Mouse (Mus musculus): Measurements from ENCODE around the gene Cluap1. TPM values are rescaled to one million over a fixed set of nuclear protein-coding genes. Genes with fewer than 3 reads are reported as not detected.

Cluap1 gene
- polyA plus RNA-seq (2015; fragmentation: Nextera tagmentation; extraction: Ambion mirVana): 41.0 and 43.4 TPM in 2 replicates

DNA sequence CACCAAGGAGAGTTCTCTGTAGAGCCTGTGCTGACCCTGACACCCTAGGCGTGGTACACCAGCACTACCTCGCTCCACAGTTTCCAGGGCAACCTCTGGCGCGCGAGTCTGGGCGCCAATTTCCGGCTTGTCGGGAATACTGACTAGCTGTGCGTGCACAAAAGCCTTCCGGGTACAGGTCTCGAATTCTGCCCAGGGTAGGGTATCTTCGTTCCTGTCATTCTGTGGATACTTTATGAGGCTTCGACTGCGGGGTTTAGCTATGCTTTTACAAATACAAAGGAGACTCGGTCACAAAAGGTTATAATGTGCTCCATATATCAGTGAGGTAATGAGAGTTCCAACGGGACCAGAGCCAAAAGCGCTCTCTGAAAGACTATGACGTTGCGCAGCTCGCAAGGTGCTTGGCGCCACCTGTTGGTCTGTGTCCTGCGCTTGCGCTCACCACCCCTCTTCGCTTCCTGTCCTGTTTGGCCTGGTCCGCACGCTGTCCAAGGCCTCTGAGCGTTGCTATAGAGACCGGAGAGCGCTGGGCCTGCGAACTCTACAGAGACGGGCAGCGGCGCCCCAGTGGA, at the start of gene Cluap1, which contains the start of gene 1700037C18Rik:
TSS of gene Cluap1 (plus strand) at position 265 of the 575 bp plus-strand sequence.
TSS of gene 1700037C18Rik (minus strand) at position 153 of the 575 bp plus-strand sequence.
- Histone ChIP-seq H3K4me1 (replicated peaks; ENCODE audit: control insufficient read depth, insufficient read depth, low read length) (peaks cover 15% of the 10 kb centered on the region), H3K9me3 (ENCODE audit: control insufficient read depth, low read length) (no peaks in the 10 kb centered on the region), H3K4me3 (replicated peaks; ENCODE audit: low read length) (peak within 1 kb of the TSS; percentile 75), H3K9ac (replicated peaks; ENCODE audit: low read depth, low read length) (peak within 1 kb of the TSS; percentile 79), H3K27ac (ENCODE audit: low read length) (peak within 1 kb of the TSS; percentile 79), H3K4me2 (ENCODE audit: low read length) (peak within 1 kb of the TSS; percentile 79), H3K27me3 (replicated peaks; ENCODE audit: control insufficient read depth, insufficient read depth, low read length) (no peaks in the 10 kb centered on the region), H3K36me3 (ENCODE audit: control insufficient read depth, insufficient read depth) (peaks cover 19% of the 10 kb centered on the region)
- WGBS: 0% methylated on average over 33 of the region's 33 CpGs
- peak; percentile 95 for ATAC-seq

DNA sequence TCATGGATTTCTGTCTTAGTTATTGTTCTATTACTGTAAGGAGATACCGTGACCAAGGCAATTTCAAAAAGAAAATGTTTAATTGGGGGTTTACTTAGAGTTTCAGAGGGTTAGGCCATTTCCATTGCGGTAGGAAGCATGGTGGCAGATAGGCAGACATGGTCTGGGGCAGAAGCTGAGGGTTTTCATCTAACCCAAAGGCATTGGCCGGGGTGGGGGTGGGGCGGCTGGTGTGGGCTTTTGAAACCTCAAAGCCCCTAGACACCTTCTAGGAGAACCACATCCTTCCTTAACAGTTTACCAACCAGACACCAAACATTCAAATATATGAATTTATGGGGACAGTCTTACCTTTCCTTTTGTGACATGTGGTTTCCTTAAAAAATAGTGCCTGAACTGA, 49.3 kb upstream of the Cluap1 start:
- ATAC-seq: no peak
- H3K9ac ChIP-seq (replicated peaks; ENCODE audit: low read depth, low read length): no peak overlapping the region
- H3K4me3 ChIP-seq (replicated peaks; ENCODE audit: low read length): no peak overlapping the region
- 92% methylated on average over 4 of the region's 4 CpGs for WGBS
- H3K36me3 ChIP-seq (ENCODE audit: control insufficient read depth, insufficient read depth): peaks cover 11% of the 10 kb centered on the region
- no peaks in the 10 kb centered on the region for H3K27me3 ChIP-seq (replicated peaks; ENCODE audit: control insufficient read depth, insufficient read depth, low read length)
- no peak overlapping the region for H3K27ac ChIP-seq (ENCODE audit: low read length)
- H3K4me2 ChIP-seq (ENCODE audit: low read length): no peak overlapping the region
- no peaks in the 10 kb centered on the region for H3K4me1 ChIP-seq (replicated peaks; ENCODE audit: control insufficient read depth, insufficient read depth, low read length)
- H3K9me3 ChIP-seq (ENCODE audit: control insufficient read depth, low read length): no peaks in the 10 kb centered on the region

DNA sequence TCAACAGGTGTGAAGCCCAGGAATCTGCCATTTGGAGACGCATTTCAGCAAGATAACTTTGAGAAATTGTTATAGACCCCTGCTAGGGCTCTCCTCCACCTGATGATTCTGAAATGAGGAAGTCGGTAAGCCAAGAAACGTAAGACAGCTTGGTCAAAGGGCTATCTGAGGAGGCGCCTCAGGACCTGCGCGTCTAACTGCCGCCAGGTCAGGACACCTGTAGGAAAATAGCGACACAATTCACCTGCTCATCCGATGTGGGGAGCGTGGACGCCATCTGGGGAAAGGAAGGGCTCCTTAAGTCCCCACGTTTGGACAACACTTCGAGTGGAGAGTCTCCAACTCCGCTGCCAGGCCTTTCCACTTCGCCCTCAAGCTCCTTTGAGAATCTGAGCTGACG, 36.8 kb upstream of the Cluap1 start:
- H3K9ac ChIP-seq (replicated peaks; ENCODE audit: low read depth, low read length): peak overlapping the region; percentile 65
- H3K4me1 ChIP-seq (replicated peaks; ENCODE audit: control insufficient read depth, insufficient read depth, low read length): peaks cover 15% of the 10 kb centered on the region
- 0 out of 2 replicates have a peak, but pooled peaks cover 2% of the 10 kb centered on the region for H3K36me3 ChIP-seq (ENCODE audit: control insufficient read depth, insufficient read depth)
- H3K27ac ChIP-seq (ENCODE audit: low read length): no peak overlapping the region
- no peaks in the 10 kb centered on the region for H3K27me3 ChIP-seq (replicated peaks; ENCODE audit: control insufficient read depth, insufficient read depth, low read length)
- 1% methylated on average over 16 of the region's 16 CpGs for WGBS
- peak overlapping the region; percentile 74 for H3K4me2 ChIP-seq (ENCODE audit: low read length)
- ATAC-seq: no peak
- H3K9me3 ChIP-seq (ENCODE audit: control insufficient read depth, low read length): no peaks in the 10 kb centered on the region
- peak overlapping the region; percentile 63 for H3K4me3 ChIP-seq (replicated peaks; ENCODE audit: low read length)

DNA sequence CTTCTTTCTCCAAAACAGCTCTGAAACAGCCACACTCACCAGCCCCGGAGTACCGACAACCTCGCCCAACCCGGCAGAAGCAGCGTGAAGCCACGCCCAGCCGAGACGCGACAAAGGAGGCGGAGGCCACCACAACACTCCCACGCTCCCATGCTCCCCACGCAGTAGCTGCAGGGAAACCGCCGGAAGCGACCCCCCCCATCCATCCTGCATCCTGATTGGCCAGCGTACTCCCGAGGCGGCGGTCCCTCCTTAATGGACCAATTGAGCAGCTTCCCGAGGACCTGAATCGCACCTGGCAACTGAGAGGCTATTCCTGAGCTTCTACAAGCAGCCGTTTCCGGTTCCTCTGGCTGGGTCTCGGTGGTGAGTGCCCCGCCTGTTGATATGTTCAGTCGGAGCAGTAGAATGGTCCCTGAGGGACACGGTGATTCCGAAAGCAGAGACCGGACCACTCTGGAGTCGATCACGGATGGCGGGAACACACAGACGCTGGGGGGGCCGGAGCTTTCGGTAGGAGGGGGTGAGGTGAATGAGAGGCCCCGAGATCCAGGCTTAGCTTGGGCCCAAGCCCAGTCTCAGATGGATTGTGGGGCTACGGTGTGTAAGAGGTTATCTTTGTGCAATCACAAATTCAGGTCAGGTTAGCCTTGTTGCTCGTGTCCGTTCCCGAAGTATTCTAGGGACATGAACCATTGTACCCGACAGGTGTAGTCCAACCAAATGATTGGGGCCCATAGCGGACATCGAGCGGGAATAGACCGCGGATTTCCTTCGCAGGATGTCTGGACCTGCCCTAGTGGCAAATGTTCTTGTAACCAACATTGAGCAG, 36.2 kb upstream of the Cluap1 start, which contains the start of gene Naa60:
TSS of gene Naa60 (plus strand) at position 160 of the 832 bp plus-strand sequence.
- peak; percentile 99 for ATAC-seq
- 5% methylated on average over 47 of the region's 47 CpGs for WGBS
- peaks cover 15% of the 10 kb centered on the region for H3K4me1 ChIP-seq (replicated peaks; ENCODE audit: control insufficient read depth, insufficient read depth, low read length)
- H3K4me3 ChIP-seq (replicated peaks; ENCODE audit: low read length): peak within 1 kb of the TSS; percentile 63
- H3K4me2 ChIP-seq (ENCODE audit: low read length): peak within 1 kb of the TSS; percentile 74
- H3K9me3 ChIP-seq (ENCODE audit: control insufficient read depth, low read length): no peaks in the 10 kb centered on the region
- H3K9ac ChIP-seq (replicated peaks; ENCODE audit: low read depth, low read length): peak within 1 kb of the TSS; percentile 65
- H3K36me3 ChIP-seq (ENCODE audit: control insufficient read depth, insufficient read depth): 0 out of 2 replicates have a peak, but pooled peaks cover 2% of the 10 kb centered on the region
- no peaks in the 10 kb centered on the region for H3K27me3 ChIP-seq (replicated peaks; ENCODE audit: control insufficient read depth, insufficient read depth, low read length)
- 0 out of 2 replicates have a peak within 1 kb of the TSS, but pooled peaks have one; percentile 34 for H3K27ac ChIP-seq (ENCODE audit: low read length)

DNA sequence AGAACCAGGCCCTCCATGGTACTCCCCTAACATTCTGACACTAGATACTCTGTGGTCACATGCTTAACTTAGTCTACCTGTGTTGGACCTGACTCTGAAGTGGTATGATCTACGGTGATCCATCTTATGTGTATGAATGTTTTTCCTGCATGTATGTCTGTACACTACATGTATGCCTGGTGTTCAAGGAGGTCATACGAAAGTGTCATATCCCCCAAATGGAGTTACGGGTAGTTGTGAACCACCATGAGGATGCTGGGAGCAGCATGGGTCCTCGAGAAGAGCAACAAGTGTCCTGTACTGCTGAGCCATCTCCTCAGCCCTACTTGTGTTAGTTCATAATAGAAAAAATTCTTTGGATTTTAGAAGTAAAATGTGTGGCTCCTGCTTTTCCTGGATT, 32.3 kb upstream of the Cluap1 start:
- WGBS: 94% methylated on average over 4 of the region's 4 CpGs

DNA sequence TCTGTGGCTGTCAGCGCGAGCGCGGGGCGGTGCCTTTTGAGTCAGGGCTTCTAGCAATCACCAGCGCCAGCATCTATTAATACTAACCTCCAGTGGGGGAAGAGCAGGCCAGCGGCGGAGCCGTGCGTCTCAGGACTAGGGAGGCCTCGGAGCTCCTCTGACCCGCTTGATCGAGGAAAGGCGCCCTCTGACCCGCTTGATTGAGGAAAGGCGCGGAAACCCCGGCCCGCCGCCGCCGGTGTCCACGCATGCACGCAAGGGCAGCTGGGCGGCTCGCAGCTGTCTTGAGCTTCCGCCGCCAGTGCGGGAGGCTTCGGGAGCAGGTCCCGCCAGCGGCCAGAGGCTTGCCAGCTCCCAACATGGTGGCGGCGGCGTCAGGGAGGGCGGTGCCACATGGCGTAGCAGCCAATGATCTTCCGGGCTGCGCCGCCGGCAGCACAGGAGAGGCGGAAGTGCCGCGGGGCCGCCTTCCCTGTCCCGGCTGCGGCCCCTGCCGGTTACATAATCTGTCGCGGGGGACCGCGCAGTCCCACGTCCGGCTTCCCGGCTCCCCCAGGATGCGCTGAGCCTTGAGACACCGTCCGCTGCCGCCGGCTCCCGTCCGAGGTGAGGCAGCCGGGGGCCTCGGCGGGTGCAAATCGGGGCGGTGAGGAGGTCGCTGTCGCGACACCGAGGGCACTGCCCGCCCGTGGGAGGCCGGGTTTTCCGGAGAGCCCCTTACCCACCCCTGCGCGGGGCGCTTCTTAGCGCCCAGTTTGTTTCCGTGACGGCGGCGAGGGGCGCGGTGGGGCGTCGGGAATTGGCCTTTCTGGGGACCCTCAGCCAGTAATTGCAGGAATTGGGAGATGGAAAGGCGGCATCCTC, 24.2 kb upstream of the Cluap1 start, which contains the start of the genes Zfp597 and Gm20695:
TSS of gene Zfp597 (minus strand) at position 361 of the 864 bp plus-strand sequence.
TSS of gene Gm20695 (plus strand) at position 448 of the 864 bp plus-strand sequence.
- H3K9ac ChIP-seq (replicated peaks; ENCODE audit: low read depth, low read length): peak within 1 kb of the TSS; percentile 91
- no peaks in the 10 kb centered on the region for H3K27me3 ChIP-seq (replicated peaks; ENCODE audit: control insufficient read depth, insufficient read depth, low read length)
- no peaks in the 10 kb centered on the region for H3K36me3 ChIP-seq (ENCODE audit: control insufficient read depth, insufficient read depth)
- ATAC-seq: peak; percentile 99
- H3K4me3 ChIP-seq (replicated peaks; ENCODE audit: low read length): peak within 1 kb of the TSS; percentile 73
- peak within 1 kb of the TSS; percentile 95 for H3K27ac ChIP-seq (ENCODE audit: low read length)
- peaks cover 11% of the 10 kb centered on the region for H3K4me1 ChIP-seq (replicated peaks; ENCODE audit: control insufficient read depth, insufficient read depth, low read length)
- H3K9me3 ChIP-seq (ENCODE audit: control insufficient read depth, low read length): no peaks in the 10 kb centered on the region
- under 1% methylated on average over 87 of the region's 88 CpGs for WGBS
- H3K4me2 ChIP-seq (ENCODE audit: low read length): peak within 1 kb of the TSS; percentile 74

More for the DNA sequence above, 32.3 kb upstream of the Cluap1 start:
- Histone ChIP-seq H3K27me3 (replicated peaks; ENCODE audit: control insufficient read depth, insufficient read depth, low read length) (no peaks in the 10 kb centered on the region), H3K4me1 (replicated peaks; ENCODE audit: control insufficient read depth, insufficient read depth, low read length) (peaks cover 12% of the 10 kb centered on the region), H3K4me2 (ENCODE audit: low read length) (no peak overlapping the region), H3K9ac (replicated peaks; ENCODE audit: low read depth, low read length) (no peak overlapping the region), H3K36me3 (ENCODE audit: control insufficient read depth, insufficient read depth) (0 out of 2 replicates have a peak, but pooled peaks cover 2% of the 10 kb centered on the region), H3K27ac (ENCODE audit: low read length) (no peak overlapping the region), H3K4me3 (replicated peaks; ENCODE audit: low read length) (no peak overlapping the region), H3K9me3 (ENCODE audit: control insufficient read depth, low read length) (no peaks in the 10 kb centered on the region)
- no peak for ATAC-seq

DNA sequence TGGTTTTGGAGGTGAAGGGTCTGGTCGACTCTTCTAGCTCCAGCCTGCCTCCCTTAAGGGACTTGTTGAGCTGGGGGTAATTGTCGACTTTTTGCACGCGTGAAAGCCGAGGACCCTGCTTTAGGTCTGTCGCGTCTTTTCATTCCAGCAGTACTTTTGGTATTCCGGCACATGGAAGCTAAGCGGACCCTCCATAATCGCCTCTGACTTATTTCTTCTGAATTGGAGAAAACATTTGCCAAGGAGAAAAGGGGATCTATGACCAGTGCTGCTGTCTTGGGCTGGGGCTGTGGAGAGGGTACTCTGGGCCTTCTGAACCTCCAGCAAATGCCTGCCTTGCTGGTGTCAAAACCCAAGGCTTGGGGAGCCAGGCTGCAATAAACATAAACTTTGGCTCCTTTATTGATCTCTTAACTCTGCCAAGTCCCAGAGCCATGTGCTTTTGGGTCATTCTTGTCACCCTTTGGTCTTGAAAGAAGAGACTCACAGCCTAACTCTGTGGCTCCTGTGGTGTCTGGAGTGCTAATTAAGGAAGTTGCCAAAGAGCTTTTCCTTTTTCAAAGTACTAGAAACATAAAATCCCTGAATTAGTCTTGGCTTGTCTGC, 23.4 kb upstream of the Cluap1 start:
- whole genome bisulfite sequencing: 2% methylated on average over 10 of the region's 10 CpGs

DNA sequence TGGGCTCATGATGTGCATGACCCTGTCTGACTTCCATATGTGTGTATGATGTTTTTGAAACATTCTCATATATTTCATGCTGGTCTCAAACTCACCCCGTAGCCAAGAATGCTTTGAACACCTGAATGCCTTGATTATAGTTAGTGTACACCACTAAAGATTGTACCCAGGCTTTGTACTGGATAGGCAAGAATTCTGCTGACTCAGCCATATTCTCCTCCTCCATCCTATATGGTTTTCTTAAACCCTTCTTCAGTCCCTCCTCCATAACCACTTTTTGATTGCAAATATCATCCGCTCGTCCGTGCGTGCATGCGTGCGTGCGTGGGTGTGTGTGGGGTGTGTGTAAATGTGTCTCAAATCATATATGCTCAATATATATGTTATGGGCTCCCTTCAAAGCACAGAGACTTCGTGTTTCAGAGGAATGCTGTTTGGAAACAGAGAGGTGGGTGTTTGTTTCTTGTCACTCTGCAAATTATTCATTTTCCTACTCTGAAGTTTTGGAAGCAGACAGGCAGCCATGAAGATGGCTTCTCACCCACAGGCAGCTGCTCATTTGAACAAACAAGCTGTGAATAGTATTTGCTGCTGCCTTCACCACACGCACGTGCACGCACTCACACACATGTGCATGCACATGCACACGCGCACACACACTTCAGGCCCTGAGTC, 16.8 kb upstream of the Cluap1 start:
- no peaks in the 10 kb centered on the region for H3K27me3 ChIP-seq (replicated peaks; ENCODE audit: control insufficient read depth, insufficient read depth, low read length)
- no peaks in the 10 kb centered on the region for H3K4me1 ChIP-seq (replicated peaks; ENCODE audit: control insufficient read depth, insufficient read depth, low read length)
- no peak overlapping the region for H3K9ac ChIP-seq (replicated peaks; ENCODE audit: low read depth, low read length)
- 95% methylated on average over 14 of the region's 14 CpGs for WGBS
- H3K9me3 ChIP-seq (ENCODE audit: control insufficient read depth, low read length): no peaks in the 10 kb centered on the region
- peaks cover 6% of the 10 kb centered on the region; the same call in 1 of the 2 replicates for H3K36me3 ChIP-seq (ENCODE audit: control insufficient read depth, insufficient read depth)
- no peak overlapping the region for H3K4me2 ChIP-seq (ENCODE audit: low read length)
- H3K4me3 ChIP-seq (replicated peaks; ENCODE audit: low read length): no peak overlapping the region
- no peak for ATAC-seq
- no peak overlapping the region for H3K27ac ChIP-seq (ENCODE audit: low read length)

More for the DNA sequence above, 23.4 kb upstream of the Cluap1 start:
- H3K9me3 ChIP-seq (ENCODE audit: control insufficient read depth, low read length): no peaks in the 10 kb centered on the region
- H3K4me1 ChIP-seq (replicated peaks; ENCODE audit: control insufficient read depth, insufficient read depth, low read length): peaks cover 11% of the 10 kb centered on the region
- H3K4me3 ChIP-seq (replicated peaks; ENCODE audit: low read length): peak overlapping the region; percentile 73
- no peaks in the 10 kb centered on the region for H3K27me3 ChIP-seq (replicated peaks; ENCODE audit: control insufficient read depth, insufficient read depth, low read length)
- H3K4me2 ChIP-seq (ENCODE audit: low read length): peak overlapping the region; percentile 74
- H3K9ac ChIP-seq (replicated peaks; ENCODE audit: low read depth, low read length): peak overlapping the region; percentile 91
- H3K27ac ChIP-seq (ENCODE audit: low read length): no peak overlapping the region; the same call in 1 of the 2 replicates
- no peaks in the 10 kb centered on the region for H3K36me3 ChIP-seq (ENCODE audit: control insufficient read depth, insufficient read depth)
- ATAC-seq: peak; percentile 15
